Mouse (Mus musculus) liver, adult (tissue): ENCODE results near the gene Calcrl.

Experiments
- GATA4 ChIP-seq: IDR thresholded peaks from 2 replicates; pipeline ENCODE4 v1.6.1; 2014; ENCODE audit warnings: mild to moderate bottlenecking, low read length; ENCODE audit not compliant: insufficient replicate concordance

The Calcrl gene

GRCm38 (mm10) chr2:84425138-84425537 lies at the start of gene Calcrl:
Gene Calcrl, minus strand, starts transcription at chr2:84425411.
- peak; percentile 79; the same call in 1 of the 2 replicates for TF ChIP-seq GATA4

DNA sequence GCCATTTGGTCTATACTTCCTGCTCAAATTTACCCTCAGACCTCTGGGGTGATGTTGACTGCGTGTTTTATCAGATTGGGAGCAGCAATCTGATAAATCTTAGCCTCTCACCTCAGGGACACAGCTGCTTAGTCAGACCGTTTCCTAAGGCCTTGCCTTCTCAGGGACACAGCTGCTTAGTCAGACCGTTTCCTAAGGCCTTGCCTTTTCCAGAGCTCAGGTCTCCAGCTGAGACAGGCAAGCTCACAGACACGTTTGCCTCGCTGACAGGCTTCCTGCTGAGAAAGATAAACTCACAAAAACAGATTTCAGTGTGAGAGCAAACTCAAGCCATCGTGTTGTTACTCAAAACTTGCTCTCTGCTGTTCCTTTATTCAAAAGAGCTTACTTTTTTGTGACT lies 49.4 kb upstream of the Calcrl start:
- TF ChIP-seq GATA4 = no peak

GRCm38 (mm10) chr2:84473941-84474530 lies 48.8 kb upstream of the Calcrl start:
- no peak for TF ChIP-seq GATA4

GRCm38 (mm10) chr2:84467391-84467790 lies 42.2 kb upstream of the Calcrl start:
- no peak for TF ChIP-seq GATA4

DNA sequence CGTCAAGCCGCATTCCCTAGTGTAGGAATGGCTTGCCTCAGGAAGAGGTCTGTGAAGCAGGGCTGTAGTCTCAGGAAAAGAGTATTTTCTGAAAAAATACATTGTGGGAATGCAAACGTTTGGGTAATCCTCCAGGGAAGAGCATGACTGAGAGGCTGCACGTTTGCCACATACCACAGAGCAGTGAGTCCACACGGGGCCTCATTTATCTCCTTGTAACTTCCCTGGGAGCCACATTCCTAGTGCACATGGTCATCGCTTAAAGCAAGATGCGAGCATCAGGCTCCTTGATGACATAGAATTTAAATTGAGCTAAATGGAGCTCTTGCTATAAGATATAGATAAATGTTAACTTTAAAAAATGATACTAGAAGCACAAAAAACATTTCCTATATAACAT lies 39.7 kb upstream of the Calcrl start:
- TF ChIP-seq GATA4 = no peak

DNA sequence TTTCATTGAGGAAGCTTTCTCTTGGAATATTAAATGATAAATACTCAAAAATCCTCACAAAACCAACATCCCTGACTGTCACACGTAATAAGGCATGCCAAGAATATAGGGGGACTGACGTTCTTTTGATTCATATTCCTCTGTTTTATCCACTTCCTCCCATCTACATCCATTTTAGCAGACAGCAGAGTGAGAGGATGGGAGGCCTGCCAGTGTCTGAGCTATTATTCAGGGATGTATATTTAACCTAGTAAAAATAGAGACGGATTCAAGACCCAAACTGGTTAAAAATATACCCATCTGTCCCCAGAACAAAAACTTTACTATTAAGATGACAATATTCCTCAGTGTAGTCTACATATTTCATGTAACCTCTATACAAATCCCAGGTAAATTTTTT lies 37.2 kb upstream of the Calcrl start:
- TF ChIP-seq GATA4 = no peak

GRCm38 (mm10) chr2:84459651-84460177 lies 34.5 kb upstream of the Calcrl start:
- TF ChIP-seq GATA4 = peak; percentile 68

GRCm38 (mm10) chr2:84457221-84457620 lies 32.0 kb upstream of the Calcrl start:
- TF ChIP-seq GATA4 = no peak

DNA sequence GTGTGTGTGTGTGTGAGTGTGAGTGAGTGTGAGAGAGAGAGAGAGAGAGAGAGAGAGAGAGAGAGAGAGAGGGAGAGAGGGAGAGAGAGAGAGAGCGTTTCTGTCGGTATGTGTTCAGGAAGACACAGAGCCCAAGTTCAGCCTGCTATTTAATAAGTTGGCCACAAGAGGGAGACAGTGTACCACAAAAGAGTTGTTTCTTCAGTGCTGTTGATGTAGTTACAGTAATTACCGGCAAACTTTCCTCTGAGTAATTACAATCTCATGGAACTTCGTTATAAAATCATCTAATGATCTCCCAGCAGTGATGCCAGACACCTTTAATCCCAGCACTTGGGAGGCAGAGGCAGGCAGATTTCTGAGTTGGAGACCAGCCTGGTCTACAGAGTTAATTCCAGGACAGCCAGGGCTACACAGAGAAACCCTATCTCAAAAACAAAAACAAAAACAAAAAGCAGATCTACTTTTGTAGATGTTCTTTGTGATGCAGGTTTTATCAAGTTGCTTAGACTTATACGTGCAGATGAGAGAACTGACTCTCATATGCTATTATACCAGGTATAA lies 30.1 kb upstream of the Calcrl start:
- no peak for TF ChIP-seq GATA4

DNA sequence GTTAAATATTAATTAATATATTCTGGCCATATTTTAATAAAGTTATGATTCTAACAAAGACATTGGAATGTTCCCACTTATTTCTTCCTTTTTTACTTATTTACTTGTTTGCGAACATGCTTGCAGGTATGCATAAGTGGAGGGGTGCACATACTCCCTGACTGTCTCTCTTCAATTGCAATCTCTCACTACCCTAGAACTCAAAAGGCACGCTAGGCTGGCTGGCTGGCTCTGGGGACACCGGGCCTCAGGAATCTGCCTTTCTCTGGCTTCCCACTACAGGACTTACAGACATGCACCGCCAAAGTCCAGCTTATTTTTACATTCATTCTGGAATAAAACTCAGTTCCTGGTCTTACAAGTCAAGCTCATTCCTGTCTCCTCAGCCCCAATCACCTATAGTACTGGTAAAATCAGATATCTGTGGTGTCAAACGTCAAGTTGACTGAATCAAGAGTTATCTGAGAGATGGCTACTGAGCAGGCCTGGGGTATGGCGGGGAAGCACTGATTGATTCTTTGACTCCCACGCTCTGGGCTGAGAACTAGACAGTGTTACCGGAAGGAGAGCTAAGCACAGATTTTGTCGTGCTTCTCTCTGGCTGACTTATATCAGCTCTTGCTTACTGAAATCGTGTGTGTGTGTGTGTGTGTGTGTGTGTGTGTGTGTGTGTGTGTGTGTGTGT lies 29.5 kb upstream of the Calcrl start:
- TF ChIP-seq GATA4 = no peak

DNA sequence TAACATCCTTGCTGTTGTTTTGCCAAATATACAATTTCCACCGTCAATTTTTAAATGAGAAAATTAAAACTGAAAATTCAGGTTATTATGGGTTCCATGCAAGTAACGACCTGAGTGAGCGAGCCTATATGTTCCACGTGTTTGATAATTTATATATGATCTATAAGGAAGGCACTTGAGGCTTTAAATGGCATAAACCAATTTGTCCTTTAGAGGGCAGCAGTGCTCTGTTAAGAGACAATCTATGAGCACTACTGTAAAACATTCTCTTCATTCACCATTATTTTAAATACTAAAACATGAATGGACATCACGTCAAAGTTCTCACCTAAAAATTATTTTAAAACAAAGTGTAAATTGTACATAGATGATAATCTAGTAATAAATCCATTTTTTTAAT lies 28.8 kb upstream of the Calcrl start:
- TF ChIP-seq GATA4 = no peak

DNA sequence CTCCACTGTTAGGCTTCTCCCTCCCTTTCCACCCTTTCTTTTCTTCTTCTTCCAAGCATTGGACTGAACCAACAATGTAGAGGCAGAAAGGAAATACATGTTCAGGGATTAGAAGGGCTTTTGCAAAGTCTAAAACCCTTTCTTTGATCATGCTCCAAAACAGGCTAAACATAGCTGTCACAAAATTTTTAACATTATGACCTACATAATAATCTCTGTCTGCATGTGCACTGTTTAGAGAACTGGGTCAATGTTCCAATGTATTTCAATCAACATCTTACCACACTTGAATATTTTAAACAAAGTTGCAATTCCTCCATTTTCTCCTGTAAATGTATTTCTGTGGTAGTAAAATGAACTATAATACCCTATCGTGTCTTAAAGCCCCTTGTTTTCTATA lies 20.3 kb upstream of the Calcrl start:
- TF ChIP-seq GATA4 = no peak

GRCm38 (mm10) chr2:84441940-84442339 lies 16.7 kb upstream of the Calcrl start:
- no peak for TF ChIP-seq GATA4

DNA sequence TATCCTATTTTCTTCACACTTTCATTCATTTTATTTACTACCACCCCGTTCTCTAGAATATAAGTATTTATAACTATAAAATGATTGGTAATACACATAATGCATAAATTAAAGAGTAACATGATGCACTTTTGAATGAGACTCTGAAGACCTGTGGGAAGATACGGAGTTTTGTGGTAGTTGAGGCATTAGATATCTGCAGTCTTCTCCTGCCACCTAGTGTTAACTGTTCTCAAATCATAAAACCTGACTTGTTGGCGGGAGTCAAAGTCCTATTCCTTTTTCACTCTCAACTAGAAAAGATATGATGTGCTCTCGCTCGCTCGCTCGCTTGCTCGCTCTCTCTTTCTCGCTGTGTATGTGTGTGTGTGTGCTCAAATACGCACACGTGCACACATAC lies 4.5 kb upstream of the Calcrl start:
- no peak for TF ChIP-seq GATA4

DNA sequence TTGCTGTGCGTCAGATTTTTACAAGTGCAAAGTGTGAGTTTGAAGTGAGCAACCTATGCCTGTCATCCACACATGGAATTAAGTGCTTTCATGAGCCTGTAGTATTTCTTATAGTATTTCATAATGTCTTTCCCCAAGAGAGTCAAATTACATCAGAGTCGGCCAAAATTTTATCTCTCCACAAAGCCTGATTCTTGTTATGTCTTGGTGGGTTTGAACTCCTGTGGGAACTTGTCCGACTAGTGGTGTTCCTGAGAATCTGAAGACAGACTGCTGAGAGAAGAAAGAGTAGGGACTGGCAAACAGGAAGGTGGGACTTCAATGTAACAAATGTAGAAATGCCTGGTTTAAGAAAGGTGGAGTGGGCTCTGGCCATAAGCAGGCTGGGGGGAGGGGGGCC lies 3.6 kb upstream of the Calcrl start:
- no peak for TF ChIP-seq GATA4

DNA sequence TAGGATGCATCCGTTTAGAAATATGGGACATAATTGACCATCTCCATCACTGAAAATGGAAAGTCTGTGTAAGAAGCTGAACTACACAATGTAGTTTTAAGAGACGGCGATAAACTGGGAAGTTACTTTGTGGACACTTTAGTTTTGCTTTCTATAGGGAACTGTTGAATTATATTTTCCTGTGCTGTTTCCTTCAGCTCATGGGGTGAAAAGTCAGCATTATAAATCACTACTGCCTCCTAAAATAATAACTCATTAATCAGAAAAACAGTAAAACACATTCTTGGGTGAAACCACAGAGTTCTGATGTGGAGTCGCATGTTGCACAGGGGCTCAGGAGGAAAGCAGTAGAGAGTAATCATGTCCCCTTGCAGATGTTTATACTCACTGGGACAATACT lies 1.3 kb upstream of the Calcrl start:
- no peak for TF ChIP-seq GATA4
